Mouse (Mus musculus) stomach, embryonic 14.5 days (tissue): Measurements from ENCODE around the gene Gm20388. TPM values are rescaled to one million over a fixed set of nuclear protein-coding genes. Genes with fewer than 3 reads are reported as not detected.

Source experiments
- ATAC-seq: fragments of 200-750 bp; cut with Nextera tagmentation; 2 replicates; pipeline ENCODE4 v1.8.0; 2017; ENCODE audit warnings: low read depth, moderate TSS enrichment; ENCODE audit not compliant: insufficient number of reproducible peaks, insufficient read depth, low FRiP score
- H3K27ac ChIP-seq: fragments of 300-500 bp; sonication (generic); 2 replicates; pipeline ENCODE4 v1.5.1; 2014; ENCODE audit warnings: mild to moderate bottlenecking, low read length, moderate library complexity, mixed read lengths
- H3K27me3 ChIP-seq: fragments of 300-500 bp; sonication (generic); 2 replicates; pipeline ENCODE4 v1.6.1; 2014; ENCODE audit warnings: low read length, control low read depth, mixed read lengths; ENCODE audit not compliant: control insufficient read depth, insufficient read depth
- H3K36me3 ChIP-seq: fragments of 300-500 bp; sonication (generic); 2 replicates; pipeline ENCODE4 v1.6.1; 2014; ENCODE audit warnings: mild to moderate bottlenecking, control low read depth, low read length, moderate library complexity, mixed read lengths; ENCODE audit not compliant: control insufficient read depth, insufficient read depth
- H3K4me1 ChIP-seq: fragments of 300-500 bp; sonication (generic); 2 replicates; pipeline ENCODE4 v1.6.1; 2014; ENCODE audit warnings: low read length, control low read depth, mixed read lengths; ENCODE audit not compliant: control insufficient read depth, insufficient read depth
- H3K4me2 ChIP-seq: fragments of 300-500 bp; sonication (generic); replicated peaks from 2 replicates; pipeline ENCODE4 v1.6.1; 2014; ENCODE audit warnings: low read depth, low read length, control low read depth
- H3K4me3 ChIP-seq: fragments of 300-500 bp; sonication (generic); 2 replicates; pipeline ENCODE4 v1.5.1; 2014; ENCODE audit warnings: low read depth, low read length, control low read depth
- H3K9ac ChIP-seq: fragments of 300-500 bp; sonication (generic); replicated peaks from 2 replicates; pipeline ENCODE4 v1.6.1; 2014; ENCODE audit warnings: low read depth, mild to moderate bottlenecking, control low read depth, low read length, moderate library complexity, mixed read lengths
- H3K9me3 ChIP-seq: fragments of 300-500 bp; sonication (generic); 2 replicates; pipeline ENCODE4 v1.6.1; 2016; ENCODE audit warnings: low read depth, low read length, control low read depth; ENCODE audit not compliant: control insufficient read depth
- WGBS: fragments of 180-500 bp; shearing (Covaris S2); extraction: QIAGEN DNeasy Blood & Tissue Kit; methylation state at CpG from one replicate; pipeline ENCODE4 v1.1.7; 2014; 5-methylcytosine and 5-hydroxymethylcytosine counted together
- polyA plus RNA-seq: library from polyadenylated mRNA; unstranded; fragments of >200 nt; fragmentation: Nextera tagmentation; extraction: Ambion mirVana; gene quantifications from 2 replicates; pipeline ENCODE4 v1.2.1, GENCODE M21; 2014

Gene Gm20388
- polyA plus RNA-seq, 1 experiment from 2014 or later = 11.4 TPM

GRCm38 (mm10) chr8:122933973-122934372 lies 3023.3 kb downstream of the Gm20388 start:
- H3K4me1 ChIP-seq = peaks cover 31% of the 10 kb centered on the region
- H3K4me2 ChIP-seq = no peak overlapping the region
- no peak overlapping the region for H3K27ac ChIP-seq
- ATAC-seq = no peak
- no peak overlapping the region for H3K9ac ChIP-seq
- H3K27me3 ChIP-seq = no peaks in the 10 kb centered on the region
- H3K9me3 ChIP-seq = no peaks in the 10 kb centered on the region
- H3K4me3 ChIP-seq = no peak overlapping the region
- no peaks in the 10 kb centered on the region for H3K36me3 ChIP-seq

DNA sequence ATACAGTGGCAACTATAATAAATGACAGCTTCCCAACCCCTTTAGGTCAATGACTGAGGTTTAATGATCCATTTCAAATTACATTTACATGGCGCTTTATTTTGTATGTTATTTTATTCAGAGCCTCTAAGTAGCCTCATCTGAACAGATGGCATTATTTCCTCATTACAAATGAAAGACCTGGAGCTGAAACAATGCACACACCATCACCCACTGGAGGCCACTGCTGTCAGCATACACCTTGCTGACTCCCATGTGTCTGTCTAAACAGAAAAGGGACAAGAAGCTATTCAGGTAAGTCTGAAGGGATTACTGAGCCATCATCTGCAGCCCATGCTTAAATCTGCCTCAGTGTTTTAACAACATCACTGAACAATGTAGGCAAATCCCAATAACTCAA lies 3024.5 kb downstream of the Gm20388 start:
- ATAC-seq = no peak
- H3K4me2 ChIP-seq = no peak overlapping the region

DNA sequence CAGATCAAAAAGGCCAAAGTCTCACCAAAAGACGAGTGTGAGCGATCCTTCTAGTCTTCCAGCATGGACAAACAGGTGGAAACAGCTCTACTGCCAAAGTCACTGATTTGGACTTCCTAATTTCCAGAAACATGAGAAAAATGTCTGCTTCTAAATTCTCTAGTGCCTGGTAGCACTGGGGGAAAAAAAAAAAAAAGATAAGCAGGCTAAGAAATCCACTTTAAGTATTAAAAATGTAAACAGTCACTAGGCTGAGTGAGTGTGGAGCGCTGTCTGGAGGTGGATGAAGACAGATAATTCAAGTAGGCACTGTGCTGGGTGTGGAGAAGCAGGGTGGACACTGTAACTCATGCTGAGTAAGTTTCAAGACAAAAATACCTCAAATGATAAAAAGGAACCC lies 3025.3 kb downstream of the Gm20388 start:
- no peaks in the 10 kb centered on the region for H3K36me3 ChIP-seq
- no peak for ATAC-seq
- no peak overlapping the region for H3K4me3 ChIP-seq
- H3K9ac ChIP-seq = no peak overlapping the region
- no peak overlapping the region for H3K4me2 ChIP-seq
- WGBS = 46% methylated on average over 3 of the region's 3 CpGs
- no peaks in the 10 kb centered on the region for H3K9me3 ChIP-seq
- no peak overlapping the region for H3K27ac ChIP-seq
- no peaks in the 10 kb centered on the region for H3K27me3 ChIP-seq
- H3K4me1 ChIP-seq = peaks cover 34% of the 10 kb centered on the region

More for the DNA sequence above, 3024.5 kb downstream of the Gm20388 start:
- Histone ChIP-seq H3K9ac (no peak overlapping the region), H3K4me3 (no peak overlapping the region), H3K36me3 (no peaks in the 10 kb centered on the region), H3K27me3 (no peaks in the 10 kb centered on the region), H3K27ac (no peak overlapping the region), H3K4me1 (peaks cover 34% of the 10 kb centered on the region), H3K9me3 (no peaks in the 10 kb centered on the region)
- 81% methylated on average over 1 of the region's 1 CpGs for WGBS

- Histone ChIP-seq H3K27me3 (no peaks in the 10 kb centered on the region), H3K4me1 (peaks cover 29% of the 10 kb centered on the region), H3K9ac (no peak overlapping the region), H3K4me2 (no peak overlapping the region), H3K27ac (no peak overlapping the region), H3K36me3 (no peaks in the 10 kb centered on the region), H3K4me3 (no peak overlapping the region), H3K9me3 (no peaks in the 10 kb centered on the region)
- 59% methylated on average over 2 of the region's 2 CpGs for WGBS
- no peak for ATAC-seq
Observed at GRCm38 (mm10) chr8:122937545-122938053, 3027.0 kb downstream of the Gm20388 start.

- no peak overlapping the region for H3K9ac ChIP-seq
- no peaks in the 10 kb centered on the region for H3K9me3 ChIP-seq
- no peak for ATAC-seq
- H3K4me1 ChIP-seq = peaks cover 27% of the 10 kb centered on the region
- H3K27me3 ChIP-seq = no peaks in the 10 kb centered on the region
- H3K27ac ChIP-seq = no peak overlapping the region
- no peaks in the 10 kb centered on the region for H3K36me3 ChIP-seq
- 77% methylated on average over 3 of the region's 3 CpGs for WGBS
- no peak overlapping the region for H3K4me2 ChIP-seq
- no peak overlapping the region for H3K4me3 ChIP-seq
Observed at GRCm38 (mm10) chr8:122938170-122938569, 3027.5 kb downstream of the Gm20388 start.

DNA sequence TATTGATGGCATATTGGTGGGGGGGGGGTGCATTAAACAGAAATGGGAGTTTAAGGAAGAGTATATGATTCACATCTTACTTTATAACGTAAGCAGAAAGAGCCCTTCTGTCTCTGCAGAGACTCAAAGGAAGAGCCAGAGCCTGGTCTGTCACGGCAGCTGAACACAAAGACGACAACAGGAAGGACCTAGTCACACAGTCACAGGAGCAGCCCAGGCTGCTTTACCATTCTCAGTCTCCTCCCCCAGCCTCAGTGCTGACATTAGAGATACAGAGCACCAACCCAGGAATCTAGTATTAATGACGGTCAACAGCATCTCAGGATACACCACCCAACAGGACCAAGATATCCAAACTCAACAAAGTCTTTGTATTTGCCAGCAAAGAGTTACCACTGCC lies 3027.9 kb downstream of the Gm20388 start:
- H3K4me1 ChIP-seq = peaks cover 27% of the 10 kb centered on the region
- ATAC-seq = no peak
- 42% methylated on average over 4 of the region's 4 CpGs for WGBS
- H3K9ac ChIP-seq = no peak overlapping the region
- no peak overlapping the region for H3K27ac ChIP-seq
- no peaks in the 10 kb centered on the region for H3K36me3 ChIP-seq
- H3K9me3 ChIP-seq = no peaks in the 10 kb centered on the region
- no peaks in the 10 kb centered on the region for H3K27me3 ChIP-seq
- no peak overlapping the region for H3K4me3 ChIP-seq
- H3K4me2 ChIP-seq = no peak overlapping the region

DNA sequence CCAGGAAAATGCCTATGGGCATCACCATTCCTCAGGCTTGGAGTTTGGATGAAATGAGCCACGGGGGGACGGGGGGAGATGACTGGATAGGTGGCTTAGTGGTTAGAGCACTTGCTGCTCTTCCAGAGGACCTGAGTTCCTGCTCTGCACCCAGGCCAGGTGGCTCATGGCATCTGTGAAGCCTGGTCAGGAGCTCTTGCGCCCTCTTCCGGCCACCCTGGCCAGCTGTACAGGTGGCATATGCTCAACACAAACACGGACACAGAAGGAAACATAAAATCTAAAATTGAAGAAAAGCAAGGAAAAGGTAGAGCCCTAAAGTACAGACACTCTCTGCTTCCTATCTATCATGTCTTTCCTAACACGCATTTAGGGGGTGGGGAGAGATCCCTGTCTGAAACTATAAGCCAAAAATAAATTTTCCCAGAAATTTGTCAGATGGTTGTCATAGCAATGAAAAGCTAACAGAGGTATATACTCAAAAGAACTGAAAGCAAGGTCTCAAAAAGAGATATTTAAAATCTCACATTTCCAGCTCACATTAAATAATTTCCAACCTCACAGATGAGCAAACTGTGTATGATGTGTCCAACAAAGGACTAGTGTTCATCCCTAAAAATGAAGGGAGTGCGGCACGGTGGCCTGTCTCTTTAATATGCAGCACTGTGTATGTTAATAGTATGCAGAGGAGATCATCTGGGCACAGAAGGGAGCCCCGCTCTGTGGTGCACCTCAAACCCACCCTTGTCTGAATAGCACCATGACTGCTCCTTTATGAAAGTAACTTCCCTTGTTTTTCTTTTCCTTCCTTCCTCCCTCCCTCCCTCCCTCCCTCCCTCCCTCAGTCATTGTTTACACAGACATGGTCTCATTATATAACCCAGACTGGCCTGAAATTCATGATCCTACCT lies 3032.4 kb downstream of the Gm20388 start:
- no peak for ATAC-seq
- peaks cover 12% of the 10 kb centered on the region for H3K4me1 ChIP-seq
- WGBS = 69% methylated on average over 9 of the region's 9 CpGs
- no peak overlapping the region for H3K9ac ChIP-seq
- H3K9me3 ChIP-seq = no peaks in the 10 kb centered on the region
- H3K4me2 ChIP-seq = no peak overlapping the region
- no peaks in the 10 kb centered on the region for H3K36me3 ChIP-seq
- H3K4me3 ChIP-seq = no peak overlapping the region
- no peaks in the 10 kb centered on the region for H3K27me3 ChIP-seq
- H3K27ac ChIP-seq = no peak overlapping the region

GRCm38 (mm10) chr8:122945775-122946174 lies 3035.1 kb downstream of the Gm20388 start:
- Histone ChIP-seq H3K4me2 (no peak overlapping the region), H3K9me3 (no peaks in the 10 kb centered on the region), H3K27me3 (no peaks in the 10 kb centered on the region), H3K4me3 (no peak overlapping the region), H3K27ac (no peak overlapping the region), H3K36me3 (no peaks in the 10 kb centered on the region), H3K9ac (no peak overlapping the region), H3K4me1 (peaks cover 11% of the 10 kb centered on the region; the same call in 1 of the 2 replicates)
- ATAC-seq = no peak
- 80% methylated on average over 2 of the region's 2 CpGs for WGBS
